Comparison of ENCODE assay signal across 8 mouse cellular contexts in genomic region chr2:38931851-38932667, GRCm38 (mm10). TPM values are rescaled to one million over a fixed set of nuclear protein-coding genes. Genes with fewer than 3 reads are reported as not detected.
A peak's percentile ranks its signal among the peaks of the same experiment; 100 is the strongest.
DNase-seq lines count a peak whose midpoint lies in the region; ATAC-seq and TF ChIP-seq lines count a peak whose summit lies in the region.

Olfml2a (plus strand) TSS chr2:38931978.

- intact Hi-C loops in left cerebral cortex, postnatal 4 days (cut with DNase I), result no loop called here

- ATAC-seq in activated CD4-positive, CD25-positive, alpha-beta regulatory T cell, adult 4 months, result peak; percentile 40

- TF ChIP-seq POLR2A in cortical plate, adult 2 months (IDR thresholded peaks at IDR 0.05; ENCODE audit: extremely low read depth, insufficient read depth, low read length), result 0 out of 2 replicates have a peak, but pooled peaks have one; percentile 11

- DNase-seq in gastrocnemius, postnatal 10 days, result peak; percentile 77
- peak; percentile 68 for DNase-seq in induced T-regulatory cell, adult 2 months (ENCODE audit: low read depth)
- peak; percentile 69 for DNase-seq in left cerebral cortex, postnatal 4 days
- DNase-seq in mesoderm, embryonic 11.5 days (ENCODE audit: low read depth, low spot score), result peak; percentile 72
- DNase-seq in right cerebral cortex, postnatal 4 days, result peak; percentile 74
- DNase-seq in urinary bladder, postnatal 36 days (ENCODE audit: low spot score in 2 of 2), result peak; percentile 74 to 85

- H3K4me1 ChIP-seq in cortical plate, adult 2 months (ENCODE audit: control insufficient read depth, insufficient read depth, low read length), result no peaks in the 10 kb centered on the region

- no peak within 1 kb of the TSS for H3K27ac ChIP-seq in cortical plate, adult 2 months (ENCODE audit: insufficient read depth, low read length)

- peak within 1 kb of the TSS; percentile 36 for H3K4me3 ChIP-seq in cortical plate, adult 2 months (ENCODE audit: insufficient read depth, low read length)

- peak; percentile 58 for TF ChIP-seq CTCF in cortical plate, adult 2 months (IDR thresholded peaks at IDR 0.05; ENCODE audit: extremely low read depth, insufficient read depth, low read length)

RNA-seq across cellular contexts. Expression of gene Olfml2a, which starts in this region (rescaled TPM):
- polyA plus RNA-seq in activated CD4-positive, CD25-positive, alpha-beta regulatory T cell, adult 4 months (2017; shearing (Covaris generic)), result under 1 TPM in 1 of 2 experiments, not detected in 1; 0.16 TPM
- 2.0 TPM in 2 replicates for polyA plus RNA-seq in cortical plate, adult 2 months (2012; rRNA removed)
- 10 to 100 TPM; 25.2 to 32.6 TPM for total RNA-seq in gastrocnemius, postnatal 10 days (2021)
- 1 to 10 TPM; 4.4 to 5.4 TPM for total RNA-seq in left cerebral cortex, postnatal 4 days (2021)

Comparison
In these comparisons a context has a peak if more than half of its experiments do, and no peak if none do; other contexts are left out.
1. RNA of gene Olfml2a (total RNA-seq): 25.2 to 32.6 TPM in gastrocnemius, postnatal 10 days; 4.4 to 5.4 TPM in left cerebral cortex, postnatal 4 days; every median in the first group is over 4 times any median in the second.
2. Peak in ATAC-seq in activated CD4-positive, CD25-positive, alpha-beta regulatory T cell, adult 4 months; RNA of the gene not detected or under 1 TPM.
3. Peak in every context shown above with its lines, with median percentiles within 50 percentile points of each other: DNase-seq.